Mouse (Mus musculus) testis, adult 2 months (tissue): ENCODE data around the gene Gm37240. TPM values are rescaled to one million over a fixed set of nuclear protein-coding genes. Genes with fewer than 3 reads are reported as not detected.
A peak's percentile ranks its signal among the peaks of the same experiment; 100 is the strongest.

Experiments used
- H3K27ac ChIP-seq: fragments of 200-500 bp; 2 replicates; pipeline ENCODE4 v1.5.1; 2012; ENCODE audit warnings: low read depth, low read length; ENCODE audit not compliant: control insufficient read depth, insufficient read depth
- H3K27me3 ChIP-seq: fragments of 200-500 bp; 2 replicates; pipeline ENCODE4 v1.6.1; 2012; ENCODE audit warnings: mild to moderate bottlenecking, low read length, moderate library complexity; ENCODE audit not compliant: control insufficient read depth, insufficient read depth
- H3K36me3 ChIP-seq: fragments of 200-500 bp; 2 replicates; pipeline ENCODE4 v1.6.1; 2012; ENCODE audit warnings: mild to moderate bottlenecking, low read length; ENCODE audit not compliant: control insufficient read depth, insufficient read depth
- H3K4me1 ChIP-seq: fragments of 200-500 bp; 2 replicates; pipeline ENCODE4 v1.6.1; 2012; ENCODE audit warnings: low read length; ENCODE audit not compliant: control insufficient read depth, insufficient read depth
- H3K4me3 ChIP-seq: fragments of 200-500 bp; 2 replicates; pipeline ENCODE4 v1.5.1; 2012; ENCODE audit warnings: low read depth, mild to moderate bottlenecking, low read length, moderate library complexity, mixed read lengths; ENCODE audit not compliant: control insufficient read depth
- CTCF ChIP-seq: fragments of 200-500 bp; IDR thresholded peaks from 2 replicates; pipeline ENCODE4 v1.5.1; 2012; ENCODE audit warnings: low read depth, mild to moderate bottlenecking, inconsistent platforms, low read length, moderate library complexity; ENCODE audit not compliant: control insufficient read depth, insufficient read depth, insufficient replicate concordance
- POLR2A ChIP-seq: fragments of 200-500 bp; IDR thresholded peaks from 2 replicates; pipeline ENCODE4 v1.6.1; 2012; ENCODE audit warnings: low read depth, mild to moderate bottlenecking, inconsistent platforms, low read length, moderate library complexity; ENCODE audit not compliant: control insufficient read depth
- polyA plus RNA-seq: library from polyadenylated mRNA; depleted of rRNA; stranded (reverse); fragments of >200 nt; gene quantifications from 2 replicates; pipeline ENCODE4 v1.2.3, GENCODE M21; 2012

Gene Gm37240
- polyA plus RNA-seq, 1 experiment, result not detected

GRCm38 (mm10) chr3:84967364-84967763 is 920.0 kb downstream of the Gm37240 start:
- no peak overlapping the region for H3K4me3 ChIP-seq
- no peaks in the 10 kb centered on the region for H3K4me1 ChIP-seq
- H3K27ac ChIP-seq, result no peak overlapping the region
- H3K36me3 ChIP-seq, result no peaks in the 10 kb centered on the region; the same call in 1 of the 2 replicates
- TF ChIP-seq POLR2A (no peak), CTCF (no peak)
- no peaks in the 10 kb centered on the region for H3K27me3 ChIP-seq

GRCm38 (mm10) chr3:84965156-84965555 is 922.2 kb downstream of the Gm37240 start:
- H3K36me3 ChIP-seq, result no peaks in the 10 kb centered on the region
- no peaks in the 10 kb centered on the region for H3K4me1 ChIP-seq
- no peaks in the 10 kb centered on the region for H3K27me3 ChIP-seq
- no peak overlapping the region for H3K4me3 ChIP-seq
- no peak for TF ChIP-seq POLR2A
- no peak for TF ChIP-seq CTCF
- no peak overlapping the region for H3K27ac ChIP-seq

- no peak overlapping the region for H3K4me3 ChIP-seq
Measured at GRCm38 (mm10) chr3:84955857-84956256, 931.5 kb downstream of the Gm37240 start.

GRCm38 (mm10) chr3:84955011-84955775 is 932.1 kb downstream of the Gm37240 start:
- H3K4me3 ChIP-seq, result no peak overlapping the region
- H3K36me3 ChIP-seq, result no peaks in the 10 kb centered on the region
- H3K27ac ChIP-seq, result no peak overlapping the region
- H3K27me3 ChIP-seq, result no peaks in the 10 kb centered on the region
- TF ChIP-seq POLR2A, result no peak
- TF ChIP-seq CTCF, result no peak
- H3K4me1 ChIP-seq, result peaks cover 4% of the 10 kb centered on the region

More at GRCm38 (mm10) chr3:84955857-84956256, 931.5 kb downstream of the Gm37240 start:
- H3K27me3 ChIP-seq, result no peaks in the 10 kb centered on the region
- H3K27ac ChIP-seq, result 0 out of 2 replicates have a peak overlapping the region, but pooled peaks have one; percentile 39
- H3K4me1 ChIP-seq, result peaks cover 4% of the 10 kb centered on the region
- TF ChIP-seq POLR2A, result no peak
- TF ChIP-seq CTCF, result no peak
- no peaks in the 10 kb centered on the region for H3K36me3 ChIP-seq

GRCm38 (mm10) chr3:84952585-84953187 is 934.6 kb downstream of the Gm37240 start:
- peak overlapping the region; percentile 75 for H3K4me3 ChIP-seq
- peaks cover 4% of the 10 kb centered on the region for H3K4me1 ChIP-seq
- H3K27ac ChIP-seq, result peak overlapping the region; percentile 72
- no peaks in the 10 kb centered on the region for H3K36me3 ChIP-seq
- no peaks in the 10 kb centered on the region for H3K27me3 ChIP-seq
- no peak for TF ChIP-seq CTCF
- TF ChIP-seq POLR2A, result no peak

- H3K27ac ChIP-seq, result peak overlapping the region; percentile 72
- H3K4me3 ChIP-seq, result peak overlapping the region; percentile 75
- TF ChIP-seq POLR2A (peak; percentile 67), CTCF (no peak)
- no peaks in the 10 kb centered on the region for H3K27me3 ChIP-seq
- H3K4me1 ChIP-seq, result peaks cover 4% of the 10 kb centered on the region
- no peaks in the 10 kb centered on the region for H3K36me3 ChIP-seq
Measured at GRCm38 (mm10) chr3:84952135-84952534, 935.2 kb downstream of the Gm37240 start.

GRCm38 (mm10) chr3:84951698-84952097 is 935.6 kb downstream of the Gm37240 start:
- Histone ChIP-seq H3K36me3 (no peaks in the 10 kb centered on the region), H3K27me3 (no peaks in the 10 kb centered on the region), H3K4me3 (peak overlapping the region; percentile 75; the same call in 1 of the 2 replicates), H3K4me1 (peaks cover 4% of the 10 kb centered on the region), H3K27ac (no peak overlapping the region)
- no peak for TF ChIP-seq CTCF
- no peak for TF ChIP-seq POLR2A
